Mouse (Mus musculus) CD4-positive, CD25-positive, alpha-beta regulatory T cell, adult 2 months (primary cell): ENCODE data around the gene Inpp4a.

Experiments used
- DNase-seq: peaks from one replicate; pipeline ENCODE4 v3.0.0-alpha.2; 2012; ENCODE audit warnings: low read depth, low spot score

Gene Inpp4a

GRCm38 (mm10) chr1:37356305-37356704 is 56.6 kb downstream of the Inpp4a start:
- DNase-seq, result no peak

GRCm38 (mm10) chr1:37357173-37357572 is 57.5 kb downstream of the Inpp4a start:
- no peak for DNase-seq

GRCm38 (mm10) chr1:37358621-37359020 is 59.0 kb downstream of the Inpp4a start:
- no peak for DNase-seq

GRCm38 (mm10) chr1:37359395-37360092 is 59.9 kb downstream of the Inpp4a start:
- no peak for DNase-seq

GRCm38 (mm10) chr1:37360781-37361180 is 61.1 kb downstream of the Inpp4a start:
- DNase-seq, result no peak

- no peak for DNase-seq
Observed at GRCm38 (mm10) chr1:37362721-37363120, 63.1 kb downstream of the Inpp4a start.

GRCm38 (mm10) chr1:37368125-37368524 is 68.5 kb downstream of the Inpp4a start:
- no peak for DNase-seq

- DNase-seq, result no peak
Observed at GRCm38 (mm10) chr1:37368768-37369385, 69.2 kb downstream of the Inpp4a start.

GRCm38 (mm10) chr1:37376177-37376576 is 76.5 kb downstream of the Inpp4a start:
- DNase-seq, result no peak

- no peak for DNase-seq
Observed at GRCm38 (mm10) chr1:37376751-37377150, 77.1 kb downstream of the Inpp4a start.

- no peak for DNase-seq
Observed at GRCm38 (mm10) chr1:37378095-37378494, 78.4 kb downstream of the Inpp4a start.

GRCm38 (mm10) chr1:37379536-37379935 is 79.9 kb downstream of the Inpp4a start:
- DNase-seq, result no peak

- no peak for DNase-seq
Observed at GRCm38 (mm10) chr1:37380913-37381312, 81.2 kb downstream of the Inpp4a start.

- no peak for DNase-seq
Observed at GRCm38 (mm10) chr1:37384304-37384703, 84.6 kb downstream of the Inpp4a start.

GRCm38 (mm10) chr1:37386448-37386971 is 86.8 kb downstream of the Inpp4a start:
- no peak for DNase-seq

GRCm38 (mm10) chr1:37393174-37393573 is 93.5 kb downstream of the Inpp4a start:
- no peak for DNase-seq

- DNase-seq, result no peak
Observed at GRCm38 (mm10) chr1:37396481-37396880, 96.8 kb downstream of the Inpp4a start.

GRCm38 (mm10) chr1:37398961-37399360 is 99.3 kb downstream of the Inpp4a start:
- DNase-seq, result no peak

GRCm38 (mm10) chr1:37399734-37400133 is 100.1 kb downstream of the Inpp4a start:
- DNase-seq, result no peak

- DNase-seq, result peak; percentile 83
Observed at GRCm38 (mm10) chr1:37401687-37402086, 102.0 kb downstream of the Inpp4a start.

- DNase-seq, result no peak
Observed at GRCm38 (mm10) chr1:37405137-37405536, 105.5 kb downstream of the Inpp4a start.

- DNase-seq, result no peak
Observed at GRCm38 (mm10) chr1:37407228-37407627, 107.6 kb downstream of the Inpp4a start.

GRCm38 (mm10) chr1:37408059-37408458 is 108.4 kb downstream of the Inpp4a start:
- DNase-seq, result no peak
